Mouse (Mus musculus) activated CD4-positive, CD25-positive, alpha-beta regulatory T cell, adult 4 months (primary cell): ENCODE data around the gene Tmc8. TPM values are rescaled to one million over a fixed set of nuclear protein-coding genes. Genes with fewer than 3 reads are reported as not detected.

Source experiments
- ATAC-seq: one replicate; pipeline ENCODE4 v1.8.0; 2017
- polyA plus RNA-seq, 2 experiments: library from polyadenylated mRNA; unstranded; fragments of 100-300 nt; shearing (Covaris generic); gene quantifications; one replicate each; pipeline ENCODE4 v1.2.1; 2017

The Tmc8 gene
- 10 to 100 TPM; 26.8 to 45.3 TPM for polyA plus RNA-seq

DNA sequence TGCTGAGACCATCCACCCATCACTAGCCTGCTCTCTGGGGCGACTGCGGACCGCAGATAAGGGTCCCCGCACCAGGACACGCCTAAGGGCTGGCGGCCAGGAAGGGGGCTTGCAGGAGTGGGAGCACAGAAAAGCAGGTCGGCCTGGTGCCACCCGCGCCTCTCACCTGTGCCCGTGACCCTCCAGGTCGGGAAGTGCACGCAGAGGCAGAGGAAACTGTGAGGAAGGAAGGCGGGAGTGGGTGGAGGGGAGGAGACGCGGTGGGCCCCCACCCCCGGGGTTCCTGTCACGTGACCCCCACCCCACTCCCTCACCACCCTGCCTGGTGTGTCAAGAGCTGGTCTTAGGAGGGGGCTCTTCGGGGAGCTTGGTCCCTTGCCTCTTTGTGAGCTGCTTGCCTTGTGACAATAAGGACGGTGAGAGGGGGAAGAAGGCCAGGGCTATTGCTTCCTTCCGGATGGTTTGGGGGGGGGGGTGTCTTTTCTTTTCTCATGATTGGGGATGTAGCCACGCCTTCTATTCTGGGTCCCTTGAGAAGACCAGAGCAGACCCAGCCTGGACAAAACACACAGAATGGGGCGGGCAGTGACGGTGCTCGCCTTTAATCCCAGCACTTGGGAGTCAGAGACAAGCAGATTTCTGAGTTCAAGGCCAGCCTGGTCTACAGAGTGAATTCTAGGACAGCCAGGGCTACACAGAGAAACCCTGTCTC, at the start of gene Tmc8, which contains the start of gene Tmc6:
Gene Tmc8, plus strand, starts transcription at position 84 of the 712 bp plus-strand sequence.
Gene Tmc6, minus strand, starts transcription at position 206 of the 712 bp plus-strand sequence.
- ATAC-seq: peak; percentile 30

GRCm38 (mm10) chr11:117736037-117736689, 45.7 kb upstream of the Tmc8 start:
- ATAC-seq: no peak

- ATAC-seq: no peak
Observed at GRCm38 (mm10) chr11:117738123-117738522, 43.8 kb upstream of the Tmc8 start.

DNA sequence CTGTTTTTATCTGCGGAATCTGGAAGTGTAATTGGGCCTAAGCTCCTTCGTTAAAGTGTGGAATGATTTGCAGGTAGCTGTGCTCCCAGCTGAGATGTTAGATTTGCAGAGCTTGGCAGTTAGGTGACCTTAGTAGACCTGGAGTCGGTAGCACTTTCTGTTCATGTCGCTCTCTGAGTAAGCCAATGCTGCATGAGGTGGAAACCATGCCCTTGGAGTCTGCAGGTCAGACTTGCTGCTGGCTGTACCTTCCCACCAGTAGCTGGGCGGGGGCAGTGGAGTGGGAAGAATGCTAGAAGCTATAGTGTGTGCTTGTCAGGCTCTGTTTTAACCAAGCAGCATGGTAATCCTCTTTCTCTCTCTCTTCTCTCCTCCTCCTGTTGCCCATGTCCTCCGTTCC, 40.7 kb upstream of the Tmc8 start:
- ATAC-seq: no peak

DNA sequence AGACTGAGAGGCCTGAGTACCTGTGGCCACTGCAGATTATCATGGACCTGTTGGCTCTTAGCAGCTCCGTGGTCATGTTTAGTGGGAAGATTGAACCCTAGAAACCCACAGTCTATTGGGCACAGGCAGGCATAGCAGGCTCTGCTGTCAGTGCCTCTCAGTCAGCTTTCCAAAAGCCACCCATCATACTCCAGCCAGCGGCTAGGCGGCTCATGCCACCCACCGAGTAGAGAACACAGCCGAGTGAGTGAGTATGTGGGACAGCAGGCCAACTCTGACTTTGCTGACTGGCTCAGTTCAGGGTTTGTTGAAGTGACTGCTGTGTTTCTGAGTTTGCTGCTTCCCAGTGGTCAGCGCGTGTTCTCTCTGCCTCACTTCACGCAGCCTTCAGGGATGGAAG, 39.6 kb upstream of the Tmc8 start:
- ATAC-seq: no peak

DNA sequence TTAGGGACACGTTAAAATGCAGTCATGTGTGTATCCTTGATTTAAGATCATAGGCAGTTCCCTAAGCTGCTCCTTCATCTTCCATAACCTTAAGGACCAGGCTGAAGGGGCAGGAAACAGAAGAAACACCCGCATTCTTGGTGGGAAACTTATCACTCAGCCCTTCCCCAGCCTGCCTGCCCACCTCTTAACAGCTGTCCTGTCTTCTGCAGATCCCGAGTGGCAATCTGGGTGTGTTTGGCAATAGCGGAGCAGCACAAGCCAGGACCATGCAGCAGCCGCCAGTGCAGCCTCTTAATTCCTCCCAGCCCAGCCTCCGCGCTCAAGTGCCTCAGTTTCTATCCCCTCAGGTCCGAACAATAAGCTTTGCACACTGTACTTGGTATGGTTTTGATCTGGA, 39.2 kb upstream of the Tmc8 start:
- no peak for ATAC-seq

DNA sequence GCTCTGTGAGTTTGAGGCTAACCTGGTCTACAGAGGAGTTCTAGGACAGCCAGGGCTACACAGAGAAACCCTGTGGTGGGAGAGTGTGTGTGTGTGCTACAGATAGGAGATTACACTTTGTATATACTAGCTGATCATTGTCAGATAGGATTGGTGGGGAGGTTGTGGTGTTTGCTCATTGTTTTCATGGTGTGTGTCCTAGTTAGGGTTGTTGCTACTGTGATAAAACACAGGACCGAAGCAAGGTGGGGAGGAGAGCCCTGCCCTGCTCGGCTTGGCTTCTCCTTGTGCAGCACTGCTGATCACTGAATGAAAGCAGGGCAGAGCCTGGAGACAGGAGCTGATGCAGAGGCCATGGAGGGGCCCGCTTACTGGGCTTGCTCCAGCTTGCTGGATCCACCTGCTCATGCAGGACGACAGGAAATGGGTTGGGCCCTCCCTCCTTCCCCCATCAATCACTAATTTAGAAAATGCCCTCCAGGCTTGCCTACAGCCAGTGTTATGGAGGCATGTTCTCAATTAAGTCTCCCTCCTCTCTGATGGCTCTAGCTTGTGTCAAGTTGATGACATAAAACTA, 38.3 kb upstream of the Tmc8 start:
- ATAC-seq: no peak

DNA sequence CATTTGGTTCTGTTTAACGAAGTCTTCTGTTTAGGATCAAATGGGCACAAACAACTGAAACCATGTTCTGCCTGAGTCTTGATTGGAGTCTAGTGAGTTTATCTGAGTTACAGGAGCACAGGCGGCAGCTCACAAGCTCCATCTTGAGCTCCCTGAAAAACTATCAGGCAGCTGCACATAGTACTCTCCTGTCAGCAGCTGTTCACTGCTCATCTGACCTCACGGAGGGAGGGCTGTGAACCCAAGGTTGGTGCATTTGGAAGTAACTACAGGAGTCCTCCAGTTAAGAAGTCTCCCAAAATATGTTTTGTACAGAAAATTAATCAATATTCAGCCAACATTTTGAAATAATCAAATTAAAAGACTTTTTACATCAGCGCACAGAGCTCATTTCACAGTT, 33.2 kb upstream of the Tmc8 start:
- no peak for ATAC-seq

GRCm38 (mm10) chr11:117749414-117749813, 32.5 kb upstream of the Tmc8 start:
- ATAC-seq: no peak

- no peak for ATAC-seq
Observed at GRCm38 (mm10) chr11:117751544-117751943, 30.3 kb upstream of the Tmc8 start.

DNA sequence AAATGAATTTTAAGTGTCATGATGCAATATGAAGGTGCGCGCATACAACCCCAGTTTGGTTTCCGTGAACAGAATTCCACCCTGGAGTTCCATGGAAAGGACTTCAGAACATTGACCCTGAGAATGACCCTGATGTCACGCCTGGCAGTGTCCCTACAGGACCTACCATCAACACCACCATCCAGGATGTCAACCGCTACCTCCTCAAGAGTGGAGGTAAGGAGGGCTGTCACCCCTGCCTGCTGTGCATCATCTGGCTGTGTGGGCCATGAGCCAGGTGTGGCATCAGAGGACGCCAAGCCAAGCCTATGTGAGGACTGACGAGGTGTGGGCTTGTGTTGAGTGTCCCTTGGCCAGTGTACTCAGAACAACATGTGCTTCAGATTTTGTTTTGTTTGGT, 26.0 kb upstream of the Tmc8 start:
- ATAC-seq: no peak

- no peak for ATAC-seq
Observed at GRCm38 (mm10) chr11:117759267-117759666, 22.6 kb upstream of the Tmc8 start.

- no peak for ATAC-seq
Observed at GRCm38 (mm10) chr11:117760374-117761119, 21.3 kb upstream of the Tmc8 start.

GRCm38 (mm10) chr11:117761801-117762200, 20.1 kb upstream of the Tmc8 start:
- no peak for ATAC-seq

- ATAC-seq: no peak
Observed at GRCm38 (mm10) chr11:117762246-117762645, 19.6 kb upstream of the Tmc8 start.

GRCm38 (mm10) chr11:117764319-117764718, 17.6 kb upstream of the Tmc8 start:
- ATAC-seq: no peak

DNA sequence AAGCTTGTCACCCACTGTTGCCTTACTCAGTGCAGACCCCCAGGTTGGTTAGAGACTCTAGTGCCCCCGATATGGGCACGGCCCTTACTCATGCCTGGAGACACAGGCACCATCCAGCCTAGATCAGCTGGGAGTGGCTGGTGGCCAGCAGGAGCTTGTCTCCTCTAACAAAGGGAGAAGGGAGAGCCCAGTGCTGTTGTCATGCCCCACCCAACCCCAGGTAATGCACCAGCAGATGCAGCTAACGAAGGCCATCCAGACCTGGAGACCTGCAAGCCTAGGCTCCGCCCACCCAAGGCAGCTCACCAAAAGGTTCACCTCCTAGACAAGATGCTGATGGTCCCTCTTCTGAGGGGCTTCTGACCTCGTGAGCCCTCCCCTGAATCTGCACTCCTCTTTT, 16.5 kb upstream of the Tmc8 start:
- ATAC-seq: no peak

- ATAC-seq: no peak
Observed at GRCm38 (mm10) chr11:117766275-117766674, 15.6 kb upstream of the Tmc8 start.

- no peak for ATAC-seq
Observed at GRCm38 (mm10) chr11:117768725-117769682, 12.9 kb upstream of the Tmc8 start.

DNA sequence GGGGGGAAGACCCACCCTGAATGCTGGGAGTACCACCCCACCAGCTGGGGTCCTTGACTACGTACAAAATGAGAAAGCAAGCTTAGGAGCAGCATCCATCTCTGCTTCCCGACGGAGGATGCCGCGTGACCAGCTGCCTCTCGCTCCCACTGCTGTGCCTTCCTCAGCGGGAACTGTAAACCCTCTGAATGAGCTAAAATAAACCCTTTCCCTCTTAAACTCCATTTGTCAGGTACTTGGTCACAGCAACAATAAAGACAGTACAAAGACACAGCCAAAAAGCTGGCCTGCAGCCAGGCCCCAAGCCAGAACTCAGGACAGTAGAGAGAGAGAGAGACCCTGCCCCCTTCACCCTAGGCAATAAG, 12.2 kb upstream of the Tmc8 start:
- ATAC-seq: no peak

GRCm38 (mm10) chr11:117770407-117770806, 11.5 kb upstream of the Tmc8 start:
- no peak for ATAC-seq

- ATAC-seq: peak; percentile 74
Observed at GRCm38 (mm10) chr11:117772352-117772751, 9.5 kb upstream of the Tmc8 start.
